Mouse (Mus musculus) heart, adult 2 months (tissue): ENCODE measurements at regions not wholly inside any gene's neighbourhood (a gene's known extent, or its start where the extent isn't known, plus 50 kb on each side); places are given as distances from the start of the nearest gene placed in this dataset.

Experiments used
- DNase-seq, 2 experiments: peaks; one replicate each; pipeline ENCODE4 v3.0.0; 2021
- H3K27ac ChIP-seq: fragments of 200-600 bp; 2 replicates; pipeline ENCODE4 v1.8.1; 2022
- H3K27me3 ChIP-seq: fragments of 200-500 bp; 2 replicates; pipeline ENCODE4 v1.6.1; 2012; ENCODE audit warnings: mild to moderate bottlenecking, low read length, inconsistent platforms, mixed read lengths; ENCODE audit not compliant: control insufficient read depth, insufficient read depth
- H3K36me3 ChIP-seq: fragments of 200-500 bp; 2 replicates; pipeline ENCODE4 v1.6.1; 2012; ENCODE audit warnings: low read length, inconsistent platforms; ENCODE audit not compliant: control insufficient read depth, insufficient read depth
- H3K4me1 ChIP-seq: fragments of 200-500 bp; 2 replicates; pipeline ENCODE4 v1.6.1; 2011; ENCODE audit warnings: low read length; ENCODE audit not compliant: control insufficient read depth, insufficient read depth
- H3K4me3 ChIP-seq: fragments of 200-600 bp; 2 replicates; pipeline ENCODE4 v1.8.1; 2022
- H3K79me2 ChIP-seq: fragments of 200-500 bp; replicated peaks from 2 replicates; pipeline ENCODE4 v1.6.1; 2012; ENCODE audit warnings: mild to moderate bottlenecking, inconsistent platforms, low read length, moderate library complexity, mixed read lengths; ENCODE audit not compliant: control insufficient read depth, insufficient read depth
- H3K9ac ChIP-seq: fragments of 200-500 bp; 2 replicates; pipeline ENCODE4 v1.6.1; 2012; ENCODE audit warnings: low read depth, mild to moderate bottlenecking, control low read depth, inconsistent platforms, low read length, mixed read lengths
- CTCF ChIP-seq: fragments of 200-600 bp; IDR thresholded peaks from 2 replicates; pipeline ENCODE4 v1.8.1; 2022; ENCODE audit warnings: antibody characterized with exemption, mild to moderate bottlenecking, moderate library complexity
- EP300 ChIP-seq: fragments of 200-500 bp; IDR thresholded peaks from 2 replicates; pipeline ENCODE4 v1.6.1; 2011; ENCODE audit warnings: low read depth, low read length, control low read depth; ENCODE audit not compliant: insufficient read depth
- POLR2A ChIP-seq: fragments of 200-500 bp; IDR thresholded peaks from 2 replicates; pipeline ENCODE4 v1.6.1; 2011; ENCODE audit warnings: mild to moderate bottlenecking, low read depth, low read length, control low read depth; ENCODE audit not compliant: insufficient read depth
- WGBS: fragments of 180-500 bp; shearing (Covaris S2); methylation state at CpG from one replicate; pipeline ENCODE4 v1.1.7; 2018; 5-methylcytosine and 5-hydroxymethylcytosine counted together
- intact Hi-C: fragments of 180-260 bp; cut with DNase I; formaldehyde crosslinking; loops from one replicate; pipeline ENCODE4 v1.15.1; 2025

- Histone ChIP-seq H3K4me3 (no peak overlapping the region), H3K27ac (no peak overlapping the region), H3K9ac (no peak overlapping the region), H3K36me3 (no peaks in the 10 kb centered on the region), H3K27me3 (no peaks in the 10 kb centered on the region), H3K79me2 (no peaks in the 10 kb centered on the region), H3K4me1 (0 out of 2 replicates have a peak, but pooled peaks cover 1% of the 10 kb centered on the region)
- WGBS, result 87% methylated on average over 7 of the region's 7 CpGs
- TF ChIP-seq CTCF (no peak), POLR2A (no peak), EP300 (no peak)
- intact Hi-C loops, result no loop called here
- no peak for DNase-seq
Measured at GRCm38 (mm10) chr13:60511101-60511500, 90.6 kb upstream of the Dapk1 start.

GRCm38 (mm10) chr13:60511628-60512027 is 90.1 kb upstream of the Dapk1 start:
- no peak overlapping the region for H3K9ac ChIP-seq
- intact Hi-C loops, result no loop called here
- no peak overlapping the region for H3K27ac ChIP-seq
- TF ChIP-seq EP300 (no peak), CTCF (no peak), POLR2A (no peak)
- no peaks in the 10 kb centered on the region for H3K27me3 ChIP-seq
- H3K79me2 ChIP-seq, result no peaks in the 10 kb centered on the region
- WGBS, result 75% methylated on average over 8 of the region's 8 CpGs
- H3K36me3 ChIP-seq, result no peaks in the 10 kb centered on the region
- H3K4me3 ChIP-seq, result no peak overlapping the region
- H3K4me1 ChIP-seq, result 0 out of 2 replicates have a peak, but pooled peaks cover 1% of the 10 kb centered on the region
- DNase-seq, result no peak

GRCm38 (mm10) chr13:60513756-60514155 is 88.0 kb upstream of the Dapk1 start:
- DNase-seq, result no peak
- no peak overlapping the region for H3K4me3 ChIP-seq
- intact Hi-C loops, result no loop called here
- H3K9ac ChIP-seq, result no peak overlapping the region
- no peaks in the 10 kb centered on the region for H3K36me3 ChIP-seq
- H3K27ac ChIP-seq, result no peak overlapping the region
- no peaks in the 10 kb centered on the region for H3K4me1 ChIP-seq
- no peaks in the 10 kb centered on the region for H3K27me3 ChIP-seq
- TF ChIP-seq POLR2A (no peak), EP300 (no peak), CTCF (no peak)
- no peaks in the 10 kb centered on the region for H3K79me2 ChIP-seq
- 75% methylated on average over 7 of the region's 7 CpGs for WGBS

GRCm38 (mm10) chr13:60514806-60515205 is 86.9 kb upstream of the Dapk1 start:
- TF ChIP-seq CTCF (no peak), EP300 (no peak), POLR2A (no peak)
- H3K36me3 ChIP-seq, result no peaks in the 10 kb centered on the region
- intact Hi-C loops, result no loop called here
- no peak for DNase-seq
- H3K27me3 ChIP-seq, result no peaks in the 10 kb centered on the region
- H3K79me2 ChIP-seq, result no peaks in the 10 kb centered on the region
- H3K4me1 ChIP-seq, result no peaks in the 10 kb centered on the region
- H3K27ac ChIP-seq, result no peak overlapping the region
- H3K4me3 ChIP-seq, result no peak overlapping the region
- WGBS, result 84% methylated on average over 9 of the region's 9 CpGs
- no peak overlapping the region for H3K9ac ChIP-seq

GRCm38 (mm10) chr13:60518010-60518409 is 83.7 kb upstream of the Dapk1 start:
- Histone ChIP-seq H3K4me3 (no peak overlapping the region), H3K79me2 (no peaks in the 10 kb centered on the region), H3K36me3 (no peaks in the 10 kb centered on the region), H3K27ac (no peak overlapping the region), H3K4me1 (peaks cover under 1% of the 10 kb centered on the region), H3K9ac (no peak overlapping the region), H3K27me3 (no peaks in the 10 kb centered on the region)
- no peak for DNase-seq
- 79% methylated on average over 2 of the region's 2 CpGs for WGBS
- intact Hi-C loops, result no loop called here
- TF ChIP-seq POLR2A, result no peak
- TF ChIP-seq EP300, result no peak
- no peak for TF ChIP-seq CTCF

- no peaks in the 10 kb centered on the region for H3K27me3 ChIP-seq
- no peaks in the 10 kb centered on the region for H3K79me2 ChIP-seq
- H3K9ac ChIP-seq, result no peak overlapping the region
- no peak for TF ChIP-seq POLR2A
- TF ChIP-seq EP300, result no peak
- no peak for TF ChIP-seq CTCF
- 36% methylated on average over 4 of the region's 4 CpGs for WGBS
- H3K27ac ChIP-seq, result no peak overlapping the region
- no peaks in the 10 kb centered on the region for H3K36me3 ChIP-seq
- intact Hi-C loops, result loop anchor here (5.0 kb wide), 2 partner anchors 32 to 83 kb away; partner anchors contain the start of gene Dapk1
- H3K4me3 ChIP-seq, result no peak overlapping the region
- H3K4me1 ChIP-seq, result peaks cover 2% of the 10 kb centered on the region
- DNase-seq, result no peak
Measured at GRCm38 (mm10) chr13:60519708-60520107, 82.0 kb upstream of the Dapk1 start.
